Mouse (Mus musculus) lung, postnatal 0 days (tissue): ENCODE data around the gene Nfia.

Experiments
- CTCF ChIP-seq: IDR thresholded peaks from 2 replicates; pipeline ENCODE4 v1.5.1; 2016; ENCODE audit warnings: antibody characterized with exemption, mild to moderate bottlenecking
- EP300 ChIP-seq: IDR thresholded peaks from 2 replicates; pipeline ENCODE4 v1.6.1; 2016; ENCODE audit warnings: antibody characterized with exemption, mild to moderate bottlenecking, control low read depth

GRCm38 (mm10) chr4:97723374-97723773 lies 49.2 kb upstream of the Nfia start:
- TF ChIP-seq CTCF (no peak), EP300 (no peak)
